Mouse (Mus musculus): Measurements from ENCODE around the gene Uqcr11. TPM values are rescaled to one million over a fixed set of nuclear protein-coding genes. Genes with fewer than 3 reads are reported as not detected.

Gene Uqcr11
- polyA plus RNA-seq (2011; ENCODE audit: insufficient read depth, insufficient read length, low replicate concordance, missing spikeins), result 190 and 222 TPM in 2 replicates

GRCm38 (mm10) chr10:80406684-80407501, at the start of gene Uqcr11:
Gene Uqcr11 (minus strand): TSS chr10:80406830.
- TF ChIP-seq POLR2A (IDR thresholded peaks at IDR 0.05; ENCODE audit: borderline replicate concordance, control insufficient read depth, low read depth, low read length) (peak; percentile 56; the same call in 1 of the 2 replicates), CTCF (IDR thresholded peaks at IDR 0.05; ENCODE audit: control insufficient read depth, insufficient read depth, low read length) (no peak)
- under 1% methylated on average over 27 of the region's 27 CpGs for WGBS
- H3K4me3 ChIP-seq (replicated peaks; ENCODE audit: control insufficient read depth, low read depth, low read length), result peak within 1 kb of the TSS; percentile 76
- peaks cover 5% of the 10 kb centered on the region; the same call in 1 of the 2 replicates for H3K4me1 ChIP-seq (ENCODE audit: control insufficient read depth, insufficient read depth, low read length)
- H3K27ac ChIP-seq (ENCODE audit: control insufficient read depth, insufficient read depth, low read depth, low read length, poor library complexity), result peak within 1 kb of the TSS; percentile 76

DNA sequence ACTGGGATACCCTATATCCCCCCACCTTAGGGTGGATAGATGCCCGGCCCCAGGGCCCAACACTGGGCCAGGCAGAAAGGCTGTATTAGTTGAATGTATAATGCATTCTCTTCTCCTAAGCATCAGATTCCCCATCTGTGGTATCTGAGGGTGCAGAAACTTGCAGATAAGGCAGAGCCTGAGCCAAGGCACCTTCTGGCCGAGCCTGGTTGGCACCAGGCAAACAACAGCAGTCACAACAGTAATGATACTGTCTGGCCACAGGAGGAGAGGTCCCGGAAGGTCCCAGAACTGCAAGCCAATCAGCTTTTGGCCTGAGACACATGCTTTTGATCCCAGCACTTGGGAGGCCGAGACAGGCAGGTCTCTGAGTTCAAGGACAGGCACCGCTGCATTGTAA, 49.1 kb upstream of the Uqcr11 start:
- Histone ChIP-seq H3K4me3 (replicated peaks; ENCODE audit: control insufficient read depth, low read depth, low read length) (no peak overlapping the region), H3K27ac (ENCODE audit: control insufficient read depth, insufficient read depth, low read depth, low read length, poor library complexity) (no peak overlapping the region), H3K4me1 (ENCODE audit: control insufficient read depth, insufficient read depth, low read length) (no peaks in the 10 kb centered on the region)
- TF ChIP-seq POLR2A (IDR thresholded peaks at IDR 0.05; ENCODE audit: borderline replicate concordance, control insufficient read depth, low read depth, low read length) (no peak), CTCF (IDR thresholded peaks at IDR 0.05; ENCODE audit: control insufficient read depth, insufficient read depth, low read length) (no peak)
- WGBS, result 66% methylated on average over 5 of the region's 5 CpGs

DNA sequence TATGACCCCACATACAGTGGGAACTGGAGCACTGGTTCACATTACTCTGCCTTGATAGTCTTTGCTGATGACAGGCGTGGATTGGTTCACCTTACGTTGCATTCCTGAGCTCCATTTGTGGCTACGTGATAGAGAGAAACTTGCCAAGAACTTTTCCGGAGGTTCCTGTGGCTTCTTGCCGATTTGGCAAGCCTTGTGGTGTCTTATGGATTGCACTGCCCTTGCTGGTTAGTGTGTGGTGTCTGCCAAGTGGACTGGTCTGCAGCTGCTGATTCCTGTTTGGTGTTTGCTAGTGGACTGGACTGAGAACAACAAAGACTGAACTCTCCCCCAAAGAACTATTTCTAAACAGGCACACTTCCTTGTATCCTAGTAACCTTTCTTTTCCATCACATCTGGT, 48.2 kb upstream of the Uqcr11 start:
- no peaks in the 10 kb centered on the region for H3K4me1 ChIP-seq (ENCODE audit: control insufficient read depth, insufficient read depth, low read length)
- 87% methylated on average over 5 of the region's 5 CpGs for WGBS
- H3K27ac ChIP-seq (ENCODE audit: control insufficient read depth, insufficient read depth, low read depth, low read length, poor library complexity), result no peak overlapping the region
- no peak overlapping the region for H3K4me3 ChIP-seq (replicated peaks; ENCODE audit: control insufficient read depth, low read depth, low read length)
- TF ChIP-seq POLR2A (IDR thresholded peaks at IDR 0.05; ENCODE audit: borderline replicate concordance, control insufficient read depth, low read depth, low read length), result no peak
- no peak for TF ChIP-seq CTCF (IDR thresholded peaks at IDR 0.05; ENCODE audit: control insufficient read depth, insufficient read depth, low read length)

- TF ChIP-seq CTCF (IDR thresholded peaks at IDR 0.05; ENCODE audit: control insufficient read depth, insufficient read depth, low read length) (no peak), POLR2A (IDR thresholded peaks at IDR 0.05; ENCODE audit: borderline replicate concordance, control insufficient read depth, low read depth, low read length) (no peak)
- H3K4me1 ChIP-seq (ENCODE audit: control insufficient read depth, insufficient read depth, low read length), result no peaks in the 10 kb centered on the region
- no peak overlapping the region for H3K27ac ChIP-seq (ENCODE audit: control insufficient read depth, insufficient read depth, low read depth, low read length, poor library complexity)
- no peak overlapping the region for H3K4me3 ChIP-seq (replicated peaks; ENCODE audit: control insufficient read depth, low read depth, low read length)
- 82% methylated on average over 10 of the region's 10 CpGs for WGBS
Observed at GRCm38 (mm10) chr10:80453601-80454000, 47.0 kb upstream of the Uqcr11 start.

DNA sequence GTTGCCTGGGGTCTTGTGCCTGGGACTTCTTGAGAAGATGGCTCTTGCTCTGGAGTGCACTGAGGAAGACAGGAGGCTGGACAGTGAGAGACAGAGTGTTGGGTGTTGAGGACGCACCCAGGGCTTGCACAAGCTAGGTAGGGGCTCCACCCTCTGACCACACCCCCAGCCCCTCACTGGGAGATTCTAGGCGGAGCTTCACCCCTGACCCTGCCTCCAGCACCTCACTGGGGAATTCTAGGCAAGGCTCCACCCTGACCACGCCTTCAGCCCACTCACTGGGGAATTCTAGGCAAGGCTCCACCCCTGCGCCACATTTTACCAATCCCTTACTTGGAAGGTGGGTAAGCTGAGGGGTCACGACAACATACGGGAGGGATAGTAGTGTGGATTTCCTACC, 44.0 kb upstream of the Uqcr11 start:
- no peak overlapping the region for H3K27ac ChIP-seq (ENCODE audit: control insufficient read depth, insufficient read depth, low read depth, low read length, poor library complexity)
- H3K4me1 ChIP-seq (ENCODE audit: control insufficient read depth, insufficient read depth, low read length), result peaks cover 2% of the 10 kb centered on the region; the same call in 1 of the 2 replicates
- 40% methylated on average over 6 of the region's 6 CpGs for WGBS
- TF ChIP-seq POLR2A (IDR thresholded peaks at IDR 0.05; ENCODE audit: borderline replicate concordance, control insufficient read depth, low read depth, low read length) (no peak), CTCF (IDR thresholded peaks at IDR 0.05; ENCODE audit: control insufficient read depth, insufficient read depth, low read length) (no peak)
- H3K4me3 ChIP-seq (replicated peaks; ENCODE audit: control insufficient read depth, low read depth, low read length), result no peak overlapping the region

DNA sequence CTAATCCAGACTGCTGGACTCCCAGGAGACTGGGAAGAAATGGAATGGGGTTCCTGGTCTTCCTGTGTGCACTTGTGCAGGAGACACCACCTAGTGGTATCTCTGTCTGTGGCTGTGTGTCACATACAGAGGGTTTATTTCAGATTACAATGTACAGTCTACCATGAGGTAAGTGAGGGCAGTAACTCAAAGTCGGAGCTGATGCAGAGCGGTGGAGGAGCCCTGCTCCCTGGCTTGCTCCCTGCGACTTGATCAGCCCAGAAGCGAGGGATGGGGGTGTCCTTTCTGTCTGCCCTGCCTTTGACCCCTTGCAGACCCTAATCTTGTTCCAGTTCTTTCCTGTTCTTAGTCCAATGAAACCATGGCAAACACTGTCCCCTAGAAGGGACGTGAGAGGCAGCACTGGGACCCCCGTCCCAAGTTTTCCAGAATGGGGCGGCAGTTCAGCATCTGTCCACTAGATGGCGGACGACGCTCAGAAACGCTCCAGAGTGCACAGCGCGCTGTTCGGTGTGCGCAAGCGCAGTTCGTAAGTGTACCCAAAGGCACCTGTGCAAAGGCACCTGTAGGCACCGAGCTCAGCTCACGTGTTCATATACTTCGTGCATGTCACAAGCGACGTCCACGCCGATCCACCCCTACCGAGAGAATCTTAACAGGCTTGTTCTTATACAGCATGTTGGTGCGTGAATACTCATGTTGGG, 39.4 kb upstream of the Uqcr11 start:
- Histone ChIP-seq H3K4me3 (replicated peaks; ENCODE audit: control insufficient read depth, low read depth, low read length) (no peak overlapping the region), H3K4me1 (ENCODE audit: control insufficient read depth, insufficient read depth, low read length) (peaks cover 2% of the 10 kb centered on the region; the same call in 1 of the 2 replicates), H3K27ac (ENCODE audit: control insufficient read depth, insufficient read depth, low read depth, low read length, poor library complexity) (no peak overlapping the region)
- WGBS, result 10% methylated on average over 26 of the region's 26 CpGs
- TF ChIP-seq CTCF (IDR thresholded peaks at IDR 0.05; ENCODE audit: control insufficient read depth, insufficient read depth, low read length) (peak; percentile 97), POLR2A (IDR thresholded peaks at IDR 0.05; ENCODE audit: borderline replicate concordance, control insufficient read depth, low read depth, low read length) (peak; percentile 39; the same call in 1 of the 2 replicates)

- H3K4me3 ChIP-seq (replicated peaks; ENCODE audit: control insufficient read depth, low read depth, low read length), result no peak overlapping the region
- no peak overlapping the region for H3K27ac ChIP-seq (ENCODE audit: control insufficient read depth, insufficient read depth, low read depth, low read length, poor library complexity)
- 69% methylated on average over 1 of the region's 1 CpGs for WGBS
- TF ChIP-seq CTCF (IDR thresholded peaks at IDR 0.05; ENCODE audit: control insufficient read depth, insufficient read depth, low read length), result no peak
- no peak for TF ChIP-seq POLR2A (IDR thresholded peaks at IDR 0.05; ENCODE audit: borderline replicate concordance, control insufficient read depth, low read depth, low read length)
- peaks cover 2% of the 10 kb centered on the region; the same call in 1 of the 2 replicates for H3K4me1 ChIP-seq (ENCODE audit: control insufficient read depth, insufficient read depth, low read length)
Observed at GRCm38 (mm10) chr10:80445052-80445451, 38.4 kb upstream of the Uqcr11 start.
